Mouse (Mus musculus): ENCODE data around the gene Abat. TPM values are rescaled to one million over a fixed set of nuclear protein-coding genes. Genes with fewer than 3 reads are reported as not detected.

Gene Abat
- total RNA-seq, 2 experiments from 2014 or later = 134 to 141 TPM

Small RNA genes lying within 50 kb of the gene (microRNA-seq; reads per million reads assigned to microRNA genes)
- gene Gm22137 = 0 reads per million in 2 experiments

Other genes with a start within 250 kb of the Abat start
- 1 to 10 TPM; 5.7 to 8.4 TPM for gene Tmem114, start 88.3 kb upstream of the Abat start, total RNA-seq (2021)
- gene Mettl22, start 42.6 kb upstream of the Abat start, total RNA-seq (2021) = 10 to 100 TPM; 22.9 to 27.3 TPM
- 10 to 100 TPM; 33.2 to 40.8 TPM for gene Pmm2, start 124.2 kb downstream of the Abat start, total RNA-seq (2021)
- 10 to 100 TPM; 11.0 to 12.9 TPM for gene Tmem186, start 124.3 kb downstream of the Abat start, total RNA-seq (2021)
- gene Carhsp1, start 158.7 kb downstream of the Abat start, total RNA-seq (2021) = 10 to 100 TPM; 21.0 to 22.7 TPM
- gene Gm5767, start 167.3 kb downstream of the Abat start, total RNA-seq (2021) = not detected

All from layer of hippocampus, postnatal 36 days (tissue).